Mouse (Mus musculus) adrenal gland, postnatal 10 days (tissue): Measurements from ENCODE around the gene Dpysl4. TPM values are rescaled to one million over a fixed set of nuclear protein-coding genes. Genes with fewer than 3 reads are reported as not detected.
A peak's percentile ranks its signal among the peaks of the same experiment; 100 is the strongest.

Experiments used
- DNase-seq: peaks from one replicate; pipeline ENCODE4 v3.0.0; 2021; ENCODE audit warnings: mixed read lengths
- total RNA-seq, 2 experiments: library from RNA; stranded (reverse); gene quantifications; 2 replicates each; pipeline ENCODE4 v1.2.3; 2021

The Dpysl4 gene
- total RNA-seq, 2 experiments from 2014 or later, result 3.3 to 6.3 TPM

- no peak for DNase-seq
These were observed 10.6 kb downstream of the Dpysl4 start for GRCm38 (mm10) chr7:139096399-139096798.

GRCm38 (mm10) chr7:139100531-139101095, 14.8 kb downstream of the Dpysl4 start:
- DNase-seq, result no peak

DNA sequence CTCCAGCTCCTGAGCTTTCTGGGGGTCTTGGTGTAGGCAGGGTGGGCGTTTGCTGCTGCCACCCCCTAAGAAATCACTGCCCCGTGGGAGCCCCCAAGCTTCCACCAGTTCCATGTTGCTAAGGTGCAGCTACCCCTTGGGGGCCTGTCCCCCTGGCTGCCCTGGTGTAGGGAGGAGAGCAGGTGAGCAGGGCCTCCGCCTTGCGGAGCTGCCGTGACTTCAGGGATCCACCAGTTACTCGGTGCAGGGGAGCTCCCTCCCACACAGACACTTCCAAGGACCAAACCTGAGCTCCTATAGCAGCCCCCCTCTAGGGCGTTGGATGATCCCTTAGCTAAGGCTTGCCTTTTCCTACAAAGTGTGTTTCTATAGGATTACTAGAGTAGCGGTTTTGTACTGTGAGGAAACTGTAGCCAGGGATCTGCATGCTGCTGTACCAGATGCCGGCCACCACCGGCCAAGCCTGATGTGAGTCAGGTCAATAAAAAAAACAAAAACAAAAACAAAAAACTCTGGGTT, 15.5 kb downstream of the Dpysl4 start:
- DNase-seq, result no peak

DNA sequence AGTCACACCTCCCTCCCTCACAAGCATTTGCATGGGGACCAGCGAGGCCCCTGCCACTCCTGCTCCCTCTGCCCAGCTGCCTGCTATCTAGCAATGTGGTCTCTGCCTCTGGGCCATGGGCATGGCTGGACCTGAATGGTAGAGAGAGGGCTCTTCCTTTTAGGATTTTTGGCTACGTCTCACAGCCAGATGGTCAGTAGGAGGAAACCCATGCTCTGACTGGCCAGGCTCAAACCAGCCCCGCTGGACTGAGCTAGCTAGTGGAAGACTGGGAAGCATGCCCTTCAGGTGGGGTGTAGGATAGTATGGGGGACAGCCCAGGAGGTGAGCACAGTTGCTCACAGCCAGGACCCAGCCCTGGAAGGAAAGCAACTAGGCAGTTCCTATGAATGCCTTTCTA, 16.0 kb downstream of the Dpysl4 start:
- no peak for DNase-seq

DNA sequence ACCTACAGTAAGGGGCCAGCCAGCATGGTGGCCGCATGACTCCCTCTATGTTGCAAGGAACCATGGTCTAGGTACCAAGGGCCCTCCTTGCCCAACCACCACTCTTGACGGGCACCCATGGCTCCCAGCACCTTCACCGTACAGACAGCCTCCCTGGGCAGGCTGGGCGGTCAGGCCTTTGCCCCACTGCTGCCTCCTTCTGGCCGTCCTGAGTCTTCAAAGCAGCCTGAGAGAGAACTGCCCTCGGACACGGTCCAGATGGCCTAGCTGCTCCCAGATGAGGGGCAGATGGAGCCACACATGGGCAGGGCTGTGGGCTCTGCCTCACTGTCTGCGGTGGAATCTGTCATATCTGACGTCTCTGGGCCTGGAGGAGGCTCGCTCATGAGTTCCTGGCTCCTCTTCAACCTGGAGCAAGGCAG, 18.2 kb downstream of the Dpysl4 start:
- peak; percentile 25 for DNase-seq

DNA sequence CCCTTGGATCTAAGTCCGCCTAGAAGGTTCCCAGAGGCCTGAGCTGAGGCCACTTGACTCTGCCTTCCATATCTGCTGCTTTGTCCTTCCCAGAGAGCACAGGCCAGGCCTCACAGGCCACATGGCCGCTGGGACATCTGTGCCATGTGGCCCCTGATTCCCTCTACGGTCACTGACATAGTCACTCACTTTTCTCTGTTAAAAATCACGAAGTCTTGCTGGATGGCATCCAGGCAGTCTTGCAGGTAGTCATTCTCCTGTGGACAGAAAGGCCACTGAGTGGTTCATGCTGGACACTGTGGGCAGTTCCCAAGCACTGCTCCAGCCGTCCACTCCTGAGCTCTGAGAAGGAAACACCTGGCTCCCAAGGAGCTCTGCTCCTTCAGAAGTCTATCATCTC, 19.3 kb downstream of the Dpysl4 start:
- DNase-seq, result no peak

GRCm38 (mm10) chr7:139105705-139106104, 19.9 kb downstream of the Dpysl4 start:
- DNase-seq, result no peak

DNA sequence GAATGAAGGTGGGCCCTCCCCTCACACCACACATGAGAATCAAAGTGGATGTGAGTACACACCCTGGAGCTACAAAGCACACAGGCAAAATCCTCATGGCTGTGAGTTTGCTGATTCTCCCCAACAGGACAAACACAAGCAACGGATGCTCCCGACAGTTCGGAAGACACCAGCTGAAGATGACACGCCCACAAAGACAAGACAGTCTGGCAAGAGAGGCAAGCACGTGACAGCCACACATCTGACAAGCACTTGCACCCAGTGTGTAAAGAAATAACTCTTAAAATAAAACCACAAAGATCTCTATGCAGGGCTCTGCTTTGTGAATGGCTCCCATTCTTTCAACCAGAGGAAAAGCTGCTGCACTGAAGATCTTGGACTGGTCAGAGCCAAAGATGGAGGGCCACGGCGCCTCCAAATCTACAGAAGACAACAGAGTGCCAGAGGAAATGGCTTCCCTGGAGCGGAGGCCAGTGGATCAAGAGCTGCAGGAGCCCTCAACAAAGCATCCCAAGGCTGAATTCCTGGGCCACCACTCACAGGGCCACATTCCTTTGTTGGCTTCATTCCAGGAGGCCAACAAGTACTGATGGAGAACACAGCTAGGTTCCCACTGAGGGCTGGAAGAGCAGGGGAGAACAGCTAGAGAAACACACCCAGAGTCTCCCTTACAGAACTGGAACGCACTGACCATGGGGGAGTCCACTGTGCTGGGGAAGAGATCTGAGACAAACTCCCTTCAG, 22.3 kb downstream of the Dpysl4 start:
- peak; percentile 47 for DNase-seq

- DNase-seq, result peak; percentile 92
These were observed 33.5 kb downstream of the Dpysl4 start for GRCm38 (mm10) chr7:139119152-139119774.

- DNase-seq, result no peak
These were observed 34.0 kb downstream of the Dpysl4 start for GRCm38 (mm10) chr7:139119775-139120153.

GRCm38 (mm10) chr7:139125881-139126280, 40.1 kb downstream of the Dpysl4 start:
- DNase-seq, result no peak

DNA sequence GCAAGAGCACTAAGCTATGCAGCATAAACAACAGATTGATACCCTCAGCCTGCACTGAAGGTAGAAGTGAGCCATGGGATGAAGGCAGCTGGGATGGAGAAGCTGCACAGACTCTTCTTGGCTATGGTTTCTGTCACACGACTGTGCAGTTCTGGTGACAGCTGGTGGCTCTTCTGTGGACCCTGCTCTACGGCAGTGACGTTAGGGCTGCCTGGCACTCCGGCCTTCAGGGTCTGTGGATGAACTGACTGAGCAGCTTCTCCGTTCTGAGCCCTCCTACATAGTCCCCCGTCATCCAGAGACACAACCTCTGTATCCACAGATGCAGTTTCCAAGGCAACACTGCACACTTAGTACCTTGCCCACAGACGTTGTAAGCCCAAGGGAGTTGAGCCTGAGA, 40.7 kb downstream of the Dpysl4 start:
- no peak for DNase-seq

DNA sequence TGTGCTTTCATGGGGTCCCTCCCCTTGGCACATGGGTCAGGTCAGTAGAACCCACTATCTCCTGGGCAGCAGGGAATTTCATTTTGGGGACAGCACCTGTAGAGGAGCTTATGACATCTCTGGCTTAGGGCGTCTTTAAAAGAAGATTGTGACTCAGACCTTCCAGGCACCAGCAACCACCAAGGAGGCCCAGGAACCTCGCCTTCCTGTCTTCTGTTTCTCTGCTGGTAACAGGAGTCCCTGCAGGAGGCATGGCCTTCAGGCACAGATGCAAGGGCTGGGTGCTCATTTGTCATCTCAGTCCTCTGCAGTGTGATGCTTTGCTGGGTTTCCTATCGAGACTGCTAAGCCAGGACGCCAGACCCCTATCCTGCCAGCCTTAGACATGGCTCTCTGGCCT, 43.2 kb downstream of the Dpysl4 start:
- DNase-seq, result no peak

GRCm38 (mm10) chr7:139130361-139130760, 44.6 kb downstream of the Dpysl4 start:
- no peak for DNase-seq

- no peak for DNase-seq
These were observed 45.7 kb downstream of the Dpysl4 start for GRCm38 (mm10) chr7:139131538-139131937.

DNA sequence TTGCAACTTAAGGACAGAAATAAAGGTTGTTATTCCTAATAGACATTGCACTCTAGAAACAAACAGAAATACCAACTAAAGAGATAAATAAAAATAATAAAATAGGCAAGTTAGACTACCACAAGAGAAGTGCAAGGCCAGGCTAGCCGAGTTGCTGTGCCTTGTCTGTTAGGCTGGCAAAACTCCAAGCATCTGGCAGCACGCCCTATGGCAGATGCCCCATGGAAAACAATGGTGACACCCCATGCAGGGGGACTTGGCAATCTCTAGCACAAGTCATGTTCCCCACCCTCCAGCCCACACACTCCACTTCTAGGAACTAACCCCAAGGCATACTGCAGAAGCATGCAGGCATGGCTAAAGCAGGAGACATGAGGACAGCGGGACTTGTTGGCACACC, 47.6 kb downstream of the Dpysl4 start:
- DNase-seq, result peak; percentile 82

GRCm38 (mm10) chr7:139135236-139135635, 49.4 kb downstream of the Dpysl4 start:
- DNase-seq, result no peak

DNA sequence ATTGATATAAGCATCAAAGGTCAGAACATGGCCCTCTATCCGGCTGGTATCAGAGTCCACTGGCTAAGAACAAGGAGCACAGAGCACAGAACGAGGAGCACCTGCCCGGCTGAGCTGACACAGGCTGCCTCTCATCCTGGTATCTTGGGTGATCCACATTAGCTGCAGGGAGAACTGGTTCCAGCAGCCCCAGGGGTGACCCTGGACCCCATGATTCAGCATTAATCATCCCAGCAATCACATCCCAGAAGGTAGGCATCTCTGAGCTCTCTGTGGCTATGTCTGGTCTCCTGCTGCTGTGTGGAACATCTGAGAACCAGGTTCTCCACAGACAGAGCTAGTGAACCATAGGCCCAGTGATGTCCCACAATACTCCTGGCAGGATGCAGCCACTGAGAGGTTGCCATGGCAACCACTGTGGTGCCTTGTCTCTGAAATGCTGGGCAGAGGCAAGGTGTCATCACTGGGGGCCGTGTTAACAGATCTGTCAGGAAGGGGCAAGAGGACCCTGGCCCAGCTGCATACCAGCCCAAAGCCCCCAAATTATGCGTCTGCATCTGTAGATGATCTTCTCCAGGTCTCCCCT, 51.2 kb downstream of the Dpysl4 start:
- DNase-seq, result peak; percentile 37

GRCm38 (mm10) chr7:139139921-139140461, 54.2 kb downstream of the Dpysl4 start:
- DNase-seq, result no peak

DNA sequence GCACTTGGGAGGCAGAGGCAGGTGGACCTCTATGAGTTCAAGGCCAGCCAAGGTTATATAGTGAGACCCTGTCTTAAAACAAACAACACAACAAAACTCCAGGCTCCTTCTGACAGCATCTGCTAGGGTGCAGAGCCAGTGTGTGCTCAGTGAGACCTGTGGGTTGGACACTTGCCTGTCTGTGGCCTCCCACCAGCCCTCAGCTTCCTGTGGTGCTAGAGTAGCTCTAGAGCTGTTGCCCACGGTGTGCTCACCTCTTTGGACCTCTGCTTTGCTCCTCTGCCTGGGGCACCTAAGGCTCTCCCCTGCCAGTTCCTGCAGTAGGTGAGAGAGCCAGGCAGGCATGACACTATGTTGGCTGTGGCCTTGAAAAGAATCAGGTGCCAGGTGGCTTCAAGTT, 58.0 kb downstream of the Dpysl4 start:
- no peak for DNase-seq

DNA sequence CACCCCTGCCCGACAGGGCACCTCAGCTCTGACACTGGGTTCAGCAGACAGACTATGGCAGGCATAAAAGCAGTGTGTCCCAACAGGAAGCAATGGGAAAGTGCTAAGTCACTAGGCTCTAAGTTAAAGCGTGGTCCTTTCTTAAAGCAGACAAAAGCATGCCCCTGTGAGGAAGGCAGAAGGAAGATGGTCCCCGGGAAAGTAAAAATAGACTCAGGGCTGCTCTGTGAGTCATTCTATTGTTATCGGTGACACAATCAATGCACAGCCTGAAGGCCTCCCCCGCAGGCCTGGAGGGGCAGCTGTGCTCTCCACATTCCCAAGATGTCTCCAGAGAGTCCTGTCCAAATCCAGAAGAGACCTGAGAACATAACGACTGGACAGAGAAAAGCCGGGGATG, 60.1 kb downstream of the Dpysl4 start:
- DNase-seq, result no peak

GRCm38 (mm10) chr7:139147360-139147759, 61.6 kb downstream of the Dpysl4 start:
- DNase-seq, result no peak

DNA sequence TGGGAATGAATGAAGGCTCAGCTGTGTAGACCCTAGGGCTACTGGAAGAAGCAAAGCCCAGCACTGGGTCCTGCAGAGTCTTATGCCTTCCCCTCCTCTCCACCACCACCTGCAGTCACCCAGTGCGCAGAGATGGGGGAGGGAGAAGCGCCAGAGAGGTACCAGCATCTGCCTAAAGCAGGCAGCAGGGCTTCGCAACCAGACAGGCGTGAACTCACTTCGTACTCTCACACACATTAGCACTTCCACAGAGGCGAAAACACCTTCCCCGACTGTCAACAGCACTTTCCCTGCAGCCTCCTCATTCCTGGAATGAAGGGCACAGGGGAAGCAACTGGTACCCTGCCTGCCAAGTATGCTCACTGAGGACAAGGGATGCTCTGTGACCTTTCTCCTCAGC, 63.6 kb downstream of the Dpysl4 start:
- DNase-seq, result no peak
